Mouse (Mus musculus) small intestine, adult 2 months (tissue): ENCODE data around the gene Kpna6.
A peak's percentile ranks its signal among the peaks of the same experiment; 100 is the strongest.

Source experiments
- CTCF ChIP-seq: fragments of 200-500 bp; IDR thresholded peaks from 2 replicates; pipeline ENCODE4 v1.5.1; 2012; ENCODE audit warnings: low read depth, mild to moderate bottlenecking, control low read depth, inconsistent platforms, low read length, moderate library complexity, mixed read lengths; ENCODE audit not compliant: insufficient replicate concordance, insufficient read length; ENCODE audit errors: extremely low read depth
- POLR2A ChIP-seq: fragments of 200-500 bp; IDR thresholded peaks from 2 replicates; pipeline ENCODE4 v1.6.1; 2012; ENCODE audit warnings: low read depth, mild to moderate bottlenecking, control low read depth, inconsistent platforms, low read length, moderate library complexity

DNA sequence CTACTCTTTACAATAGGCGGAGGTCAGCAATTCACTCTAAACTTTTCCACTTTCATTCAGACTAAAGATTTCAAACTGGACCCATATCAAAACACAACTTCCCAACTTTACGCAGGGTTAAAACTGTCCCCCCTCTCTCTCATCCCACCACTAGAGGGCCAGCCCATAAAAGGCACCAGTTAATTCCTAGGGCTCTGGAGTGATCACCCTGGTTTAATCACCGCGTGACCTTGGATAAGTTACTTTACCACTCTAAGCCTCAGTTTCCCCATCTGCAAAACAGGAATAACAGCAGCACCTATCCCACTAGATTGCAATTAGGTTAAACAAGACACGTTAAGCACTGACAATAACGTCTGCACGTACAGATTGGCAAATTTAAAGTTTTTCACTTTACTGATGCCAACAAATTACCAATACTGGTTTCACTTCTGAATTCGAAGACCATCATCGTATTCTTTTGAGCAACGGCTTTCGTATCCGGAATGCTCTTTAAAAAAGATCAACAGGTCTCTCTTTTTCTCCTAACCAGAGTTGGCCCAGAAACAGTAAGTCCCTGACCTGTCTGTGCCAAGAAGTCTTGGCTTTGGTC is 980 bp downstream of the Kpna6 start:
- TF ChIP-seq CTCF = peak; percentile 45; the same call in 1 of the 2 replicates
- no peak for TF ChIP-seq POLR2A
